Mouse (Mus musculus): ENCODE measurements around the gene Casp14. TPM values are rescaled to one million over a fixed set of nuclear protein-coding genes. Genes with fewer than 3 reads are reported as not detected.
A peak's percentile ranks its signal among the peaks of the same experiment; 100 is the strongest.

Gene Casp14
- polyA plus RNA-seq (2012; rRNA removed) (1.9 and 3.2 TPM in 2 replicates), polyA plus RNA-seq (2014; fragmentation: Nextera tagmentation; extraction: Ambion mirVana) (6.3 and 8.8 TPM in 2 replicates)

DNA sequence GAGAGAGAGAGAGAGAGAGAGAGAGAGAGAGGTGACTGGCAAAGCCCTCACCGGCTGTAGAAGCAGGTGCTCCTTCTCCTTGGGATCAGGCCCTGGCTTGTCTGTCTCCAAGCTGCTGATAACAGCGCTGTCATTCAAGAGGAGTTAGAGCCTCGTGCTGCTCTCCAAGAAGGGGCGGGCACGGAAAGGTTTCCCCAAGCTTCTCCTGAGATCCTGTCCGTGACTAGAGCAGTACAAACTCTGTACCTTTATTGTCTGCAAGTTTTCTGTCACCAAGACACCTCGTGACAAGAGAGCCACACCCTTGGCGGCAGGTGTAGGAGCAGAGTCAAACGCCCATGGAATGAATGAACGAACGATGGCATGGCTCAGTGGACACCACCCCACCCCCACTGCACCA lies at the start of gene Casp14:
Gene Casp14 (minus strand): TSS at position 239 of the 400 bp plus-strand sequence.
- TF ChIP-seq POLR2A (IDR thresholded peaks at IDR 0.05; ENCODE audit: borderline replicate concordance, extremely low read depth, insufficient read depth, insufficient read length), result no peak
- Histone ChIP-seq H3K9me3 (ENCODE audit: control insufficient read depth, low read length) (no peaks in the 10 kb centered on the region), H3K27me3 (ENCODE audit: control insufficient read depth, insufficient read depth, low read length) (no peaks in the 10 kb centered on the region), H3K27ac (replicated peaks; ENCODE audit: low read depth, low read length) (no peak within 1 kb of the TSS), H3K4me1 (ENCODE audit: control insufficient read depth, insufficient read depth, low read length) (no peaks in the 10 kb centered on the region), H3K9ac (ENCODE audit: low read depth, low read length, severe bottlenecking) (no peak within 1 kb of the TSS), H3K4me3 (replicated peaks; ENCODE audit: low read length) (no peak within 1 kb of the TSS), H3K4me2 (replicated peaks; ENCODE audit: low read depth, low read length, severe bottlenecking) (no peak within 1 kb of the TSS), H3K36me3 (ENCODE audit: control insufficient read depth, insufficient read depth, low read length) (no peaks in the 10 kb centered on the region)
- DNase-seq (ENCODE audit: low spot score) (peak; percentile 30), ATAC-seq (ENCODE audit: low FRiP score, low read depth) (no peak)
- 69% methylated on average over 11 of the region's 11 CpGs for WGBS

DNA sequence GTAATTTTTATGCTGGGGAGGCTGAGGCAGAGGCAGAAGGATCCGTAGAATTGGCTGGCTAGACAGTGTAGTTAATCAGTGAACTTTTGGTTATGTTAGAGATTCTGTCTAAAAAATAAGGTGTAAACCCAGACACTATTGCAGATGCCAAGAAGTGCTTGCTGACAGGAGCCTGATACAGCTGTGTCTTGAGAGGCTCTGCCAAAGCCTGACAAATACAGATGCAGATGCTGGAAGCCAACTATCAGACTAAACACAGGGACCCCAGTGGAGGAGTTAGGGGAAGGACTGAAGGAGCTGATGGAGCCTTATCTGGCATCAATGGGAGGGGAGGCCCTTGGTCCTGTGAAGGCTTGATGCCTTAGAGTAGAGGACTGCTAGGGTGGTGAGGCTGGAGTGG lies 47.5 kb upstream of the Casp14 start:
- Histone ChIP-seq H3K36me3 (ENCODE audit: control insufficient read depth, insufficient read depth, low read length) (no peaks in the 10 kb centered on the region), H3K4me3 (replicated peaks; ENCODE audit: low read length) (no peak overlapping the region), H3K4me2 (replicated peaks; ENCODE audit: low read depth, low read length, severe bottlenecking) (no peak overlapping the region), H3K9ac (ENCODE audit: low read depth, low read length, severe bottlenecking) (no peak overlapping the region), H3K9me3 (ENCODE audit: control insufficient read depth, low read length) (0 out of 2 replicates have a peak, but pooled peaks cover 5% of the 10 kb centered on the region), H3K27ac (replicated peaks; ENCODE audit: low read depth, low read length) (no peak overlapping the region), H3K4me1 (ENCODE audit: control insufficient read depth, insufficient read depth, low read length) (no peaks in the 10 kb centered on the region), H3K27me3 (ENCODE audit: control insufficient read depth, insufficient read depth, low read length) (no peaks in the 10 kb centered on the region)
- ATAC-seq (ENCODE audit: low FRiP score, low read depth), result no peak
- no peak for DNase-seq (ENCODE audit: low spot score)
- WGBS, result 81% methylated on average over 1 of the region's 1 CpGs
- TF ChIP-seq POLR2A (IDR thresholded peaks at IDR 0.05; ENCODE audit: borderline replicate concordance, extremely low read depth, insufficient read depth, insufficient read length), result no peak

DNA sequence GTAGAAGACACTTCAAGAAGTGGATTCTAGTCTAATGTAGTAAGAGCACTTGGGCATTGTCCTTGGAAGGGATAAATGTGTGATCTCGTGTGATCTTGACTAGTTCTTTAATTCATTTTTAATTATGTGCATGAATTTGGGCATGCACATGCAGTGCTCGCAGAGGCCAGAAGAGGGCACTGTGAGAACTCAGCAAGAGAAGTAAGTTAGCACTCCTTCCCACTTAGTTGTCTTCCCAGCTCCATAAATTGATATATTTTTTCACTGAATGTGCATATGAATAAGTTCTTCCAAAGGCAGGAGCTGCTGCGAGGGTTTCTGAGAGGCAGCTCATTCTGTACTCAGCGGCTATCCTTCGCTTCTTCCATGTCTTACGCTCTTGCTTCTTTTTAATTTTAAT lies 37.9 kb upstream of the Casp14 start:
- H3K27me3 ChIP-seq (ENCODE audit: control insufficient read depth, insufficient read depth, low read length), result no peaks in the 10 kb centered on the region
- DNase-seq (ENCODE audit: low spot score), result peak; percentile 47
- 38% methylated on average over 6 of the region's 6 CpGs for WGBS
- peaks cover 3% of the 10 kb centered on the region; the same call in 1 of the 2 replicates for H3K4me1 ChIP-seq (ENCODE audit: control insufficient read depth, insufficient read depth, low read length)
- ATAC-seq (ENCODE audit: low FRiP score, low read depth), result no peak
- H3K9me3 ChIP-seq (ENCODE audit: control insufficient read depth, low read length), result no peaks in the 10 kb centered on the region
- no peak overlapping the region for H3K9ac ChIP-seq (ENCODE audit: low read depth, low read length, severe bottlenecking)
- H3K4me3 ChIP-seq (replicated peaks; ENCODE audit: low read length), result no peak overlapping the region
- TF ChIP-seq POLR2A (IDR thresholded peaks at IDR 0.05; ENCODE audit: borderline replicate concordance, extremely low read depth, insufficient read depth, insufficient read length), result no peak
- H3K27ac ChIP-seq (replicated peaks; ENCODE audit: low read depth, low read length), result no peak overlapping the region
- no peaks in the 10 kb centered on the region for H3K36me3 ChIP-seq (ENCODE audit: control insufficient read depth, insufficient read depth, low read length)
- H3K4me2 ChIP-seq (replicated peaks; ENCODE audit: low read depth, low read length, severe bottlenecking), result no peak overlapping the region

DNA sequence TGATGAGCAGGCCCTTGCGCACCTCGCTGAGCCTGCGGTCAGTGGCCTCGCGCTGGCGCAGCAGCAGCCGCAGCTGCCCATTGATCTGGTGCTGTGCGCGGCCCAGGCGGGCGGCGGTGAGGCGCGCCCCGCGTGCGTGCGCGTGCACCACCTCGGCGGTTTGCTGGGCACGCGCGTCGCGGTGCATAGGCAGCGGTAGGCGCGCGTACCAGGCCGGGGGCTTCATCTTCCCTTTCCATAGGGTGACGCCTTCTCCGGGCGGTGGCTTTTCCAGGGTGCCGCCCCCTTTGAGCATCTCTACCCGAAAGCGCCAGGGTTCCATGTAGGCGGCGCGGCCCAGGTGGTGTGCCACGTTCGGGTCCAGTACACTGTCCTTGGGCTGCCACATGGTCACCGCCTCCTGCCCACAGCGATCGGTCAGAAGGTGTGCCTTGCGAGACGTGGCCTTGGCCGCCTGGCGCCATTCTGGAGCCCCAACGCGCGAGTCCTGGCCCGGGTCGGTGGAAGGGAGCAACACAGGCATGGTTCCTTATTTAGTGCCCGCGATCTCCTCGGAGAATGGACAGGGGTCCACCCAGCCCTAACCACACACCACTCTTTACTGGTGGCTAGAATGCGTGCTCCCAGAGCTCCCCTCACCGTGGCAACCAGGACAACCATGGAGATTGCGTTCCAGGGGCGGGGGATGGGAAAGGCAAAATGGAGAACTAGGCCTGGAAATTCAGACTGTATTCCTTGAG lies 34.5 kb upstream of the Casp14 start, which contains the start of gene Ccdc105:
Gene Ccdc105 (minus strand): TSS at position 614 of the 740 bp plus-strand sequence.
- peak; percentile 61; the same call in 1 of the 2 replicates for TF ChIP-seq POLR2A (IDR thresholded peaks at IDR 0.05; ENCODE audit: borderline replicate concordance, extremely low read depth, insufficient read depth, insufficient read length)
- Histone ChIP-seq H3K27me3 (ENCODE audit: control insufficient read depth, insufficient read depth, low read length) (no peaks in the 10 kb centered on the region), H3K4me1 (ENCODE audit: control insufficient read depth, insufficient read depth, low read length) (peaks cover 6% of the 10 kb centered on the region), H3K9ac (ENCODE audit: low read depth, low read length, severe bottlenecking) (peak within 1 kb of the TSS; percentile 68), H3K4me2 (replicated peaks; ENCODE audit: low read depth, low read length, severe bottlenecking) (peak within 1 kb of the TSS; percentile 75), H3K4me3 (replicated peaks; ENCODE audit: low read length) (peak within 1 kb of the TSS; percentile 56), H3K36me3 (ENCODE audit: control insufficient read depth, insufficient read depth, low read length) (no peaks in the 10 kb centered on the region), H3K27ac (replicated peaks; ENCODE audit: low read depth, low read length) (peak within 1 kb of the TSS; percentile 58; the same call in 1 of the 2 replicates), H3K9me3 (ENCODE audit: control insufficient read depth, low read length) (no peaks in the 10 kb centered on the region)
- 3% methylated on average over 60 of the region's 61 CpGs for WGBS
- peak; percentile 89 for DNase-seq (ENCODE audit: low spot score)
- ATAC-seq (ENCODE audit: low FRiP score, low read depth), result peak; percentile 90

DNA sequence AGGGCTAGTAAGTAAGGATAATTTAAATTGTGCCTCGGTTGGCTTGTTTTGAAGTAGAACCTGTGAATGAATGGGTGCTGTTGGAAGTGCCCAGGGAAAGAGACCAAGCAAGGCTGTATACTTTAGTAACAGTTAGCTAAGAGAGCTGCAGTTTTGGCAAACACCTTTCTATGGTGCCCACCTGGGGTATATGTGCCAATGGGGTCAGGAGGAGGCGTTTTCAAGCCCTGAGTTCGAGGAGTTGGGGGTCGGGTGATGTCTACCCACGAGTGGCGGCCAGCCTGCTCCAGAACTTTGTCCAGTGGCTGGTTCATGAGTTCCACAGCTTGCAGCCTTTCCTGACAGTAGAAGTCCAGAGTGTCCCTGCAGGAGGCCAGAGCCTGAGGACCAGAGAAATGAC lies 30.9 kb upstream of the Casp14 start:
- no peaks in the 10 kb centered on the region for H3K27me3 ChIP-seq (ENCODE audit: control insufficient read depth, insufficient read depth, low read length)
- DNase-seq (ENCODE audit: low spot score) (no peak), ATAC-seq (ENCODE audit: low FRiP score, low read depth) (no peak)
- H3K4me1 ChIP-seq (ENCODE audit: control insufficient read depth, insufficient read depth, low read length), result peaks cover 10% of the 10 kb centered on the region
- 90% methylated on average over 6 of the region's 6 CpGs for WGBS
- H3K4me3 ChIP-seq (replicated peaks; ENCODE audit: low read length), result no peak overlapping the region
- H3K9ac ChIP-seq (ENCODE audit: low read depth, low read length, severe bottlenecking), result no peak overlapping the region
- TF ChIP-seq POLR2A (IDR thresholded peaks at IDR 0.05; ENCODE audit: borderline replicate concordance, extremely low read depth, insufficient read depth, insufficient read length), result no peak
- no peak overlapping the region for H3K27ac ChIP-seq (replicated peaks; ENCODE audit: low read depth, low read length)
- no peaks in the 10 kb centered on the region for H3K36me3 ChIP-seq (ENCODE audit: control insufficient read depth, insufficient read depth, low read length)
- no peaks in the 10 kb centered on the region for H3K9me3 ChIP-seq (ENCODE audit: control insufficient read depth, low read length)
- H3K4me2 ChIP-seq (replicated peaks; ENCODE audit: low read depth, low read length, severe bottlenecking), result no peak overlapping the region

Measured in limb, embryonic 14.5 days (tissue).